Mouse (Mus musculus) embryonic fibroblast, embryonic 13.5 days (primary cell): ENCODE results near the gene Relb. TPM values are rescaled to one million over a fixed set of nuclear protein-coding genes. Genes with fewer than 3 reads are reported as not detected.
A peak's percentile ranks its signal among the peaks of the same experiment; 100 is the strongest.

ENCODE experiments used
- H3K27ac ChIP-seq: 2 replicates; pipeline ENCODE4 v1.5.1; 2012; ENCODE audit warnings: low read length, control low read depth, inconsistent platforms; ENCODE audit not compliant: insufficient read depth
- H3K4me1 ChIP-seq: 2 replicates; pipeline ENCODE4 v1.6.1; 2011; ENCODE audit warnings: low read length; ENCODE audit not compliant: control insufficient read depth, insufficient read depth
- H3K4me3 ChIP-seq: 2 replicates; pipeline ENCODE4 v1.5.1; 2011; ENCODE audit warnings: mild to moderate bottlenecking, control low read depth, low read length; ENCODE audit not compliant: insufficient read depth
- CTCF ChIP-seq: IDR thresholded peaks from 2 replicates; pipeline ENCODE4 v1.5.1; 2011; ENCODE audit warnings: mild to moderate bottlenecking, control low read depth, low read length, moderate library complexity, borderline replicate concordance; ENCODE audit not compliant: insufficient read depth
- POLR2A ChIP-seq: IDR thresholded peaks from 2 replicates; pipeline ENCODE4 v1.6.1; 2011; ENCODE audit warnings: low read depth, mild to moderate bottlenecking, control low read depth, low read length, moderate library complexity
- polyA plus RNA-seq: library from polyadenylated mRNA; stranded (reverse); fragments of >200 nt; gene quantifications from 2 replicates; pipeline ENCODE4 v1.2.4, GENCODE M21; 2011; ENCODE audit warnings: low read depth; ENCODE audit not compliant: missing spikeins, insufficient read length

The Relb gene
- polyA plus RNA-seq, 1 experiment = 15.4 TPM

GRCm38 (mm10) chr7:19633197-19633596 is 4.0 kb upstream of the Relb start:
- TF ChIP-seq CTCF (no peak), POLR2A (no peak)

DNA sequence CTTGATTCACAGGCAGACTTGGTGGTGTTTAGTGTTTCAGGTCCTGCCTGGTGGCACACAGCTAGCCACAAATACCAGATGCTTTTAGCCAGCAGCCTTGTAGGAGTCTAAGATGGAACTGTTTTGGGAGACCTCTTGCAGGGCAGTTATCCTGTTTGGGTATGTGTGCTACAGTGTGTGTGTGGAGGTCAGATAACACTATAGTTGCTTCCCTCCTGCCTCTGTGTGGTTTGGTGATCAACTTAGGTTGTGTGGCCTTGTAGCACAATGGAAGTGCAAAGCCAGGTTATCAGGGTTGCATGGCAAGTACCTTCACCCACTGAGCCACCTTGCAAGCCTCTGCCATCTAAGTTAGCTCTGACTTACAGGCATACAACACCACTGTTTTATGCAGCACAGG is 3.5 kb upstream of the Relb start:
- Histone ChIP-seq H3K27ac (no peak overlapping the region), H3K4me3 (no peak overlapping the region), H3K4me1 (no peaks in the 10 kb centered on the region)
- TF ChIP-seq CTCF (no peak), POLR2A (no peak)

More at GRCm38 (mm10) chr7:19633197-19633596, 4.0 kb upstream of the Relb start:
- H3K4me1 ChIP-seq = no peaks in the 10 kb centered on the region
- no peak overlapping the region for H3K27ac ChIP-seq
- no peak overlapping the region for H3K4me3 ChIP-seq

DNA sequence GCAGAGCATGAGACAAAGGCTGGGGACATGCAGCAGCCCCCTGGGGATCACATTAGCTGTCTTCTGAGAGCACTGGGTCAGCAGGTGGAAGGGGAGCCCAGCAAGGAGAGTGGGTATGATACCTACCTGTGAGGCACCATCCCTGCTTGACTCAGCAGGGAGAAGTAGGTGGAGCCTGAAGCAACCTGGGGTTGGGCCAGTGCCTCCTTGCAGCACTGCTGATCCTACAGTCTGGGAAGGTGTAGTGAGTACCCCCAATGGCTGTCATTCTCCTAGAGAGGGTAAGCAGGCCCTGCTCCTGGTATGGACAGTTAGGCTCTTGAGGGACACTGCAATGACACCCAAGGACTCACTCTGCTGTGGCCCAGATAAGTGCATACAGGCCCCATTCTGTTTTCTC is 3.0 kb upstream of the Relb start:
- Histone ChIP-seq H3K27ac (no peak overlapping the region), H3K4me1 (no peaks in the 10 kb centered on the region), H3K4me3 (no peak overlapping the region)
- TF ChIP-seq POLR2A = no peak
- TF ChIP-seq CTCF = no peak

DNA sequence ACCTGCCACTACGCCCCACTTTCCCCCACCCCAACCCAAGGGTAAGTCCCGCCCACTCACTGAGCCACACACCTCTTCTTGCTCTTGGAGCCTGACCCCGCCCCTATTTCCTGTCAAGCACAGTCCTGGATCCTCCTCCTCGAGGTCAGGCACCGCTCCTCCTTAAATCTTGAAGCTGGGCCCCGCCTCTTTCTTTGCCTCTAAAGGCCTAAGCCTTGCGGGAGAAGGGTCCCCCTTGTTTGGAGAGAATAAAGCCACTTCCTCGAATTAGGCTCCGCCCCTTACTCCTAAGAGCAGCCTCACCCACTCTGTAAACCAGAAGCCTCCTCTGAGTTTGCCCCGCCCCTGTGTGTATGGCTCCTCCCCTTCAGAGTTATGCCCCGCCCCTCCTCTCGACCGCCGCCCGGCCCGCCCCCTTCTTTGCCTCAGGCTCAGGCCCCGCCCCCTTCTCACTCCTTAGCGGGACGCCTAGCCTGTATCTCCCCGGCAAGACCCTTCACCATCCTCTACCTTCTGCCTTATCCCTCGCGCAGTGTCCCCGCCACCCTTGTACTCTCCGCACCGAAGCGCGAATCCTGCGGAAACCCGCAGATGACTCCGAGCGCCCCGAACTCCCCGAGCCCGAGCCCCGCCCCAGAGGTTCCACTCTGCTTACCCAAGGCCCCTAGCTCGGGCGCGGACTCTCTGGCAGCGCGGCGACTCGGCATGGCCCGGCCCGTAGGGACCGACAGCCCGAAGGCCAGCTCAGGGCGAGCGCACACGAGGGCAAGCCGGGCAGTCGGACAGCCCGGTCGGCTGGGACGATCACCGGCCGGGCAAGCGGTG is 490 bp downstream of the Relb start:
- Histone ChIP-seq H3K27ac (peak overlapping the region; percentile 80), H3K4me1 (no peaks in the 10 kb centered on the region), H3K4me3 (peak overlapping the region; percentile 62)
- peak; percentile 53 for TF ChIP-seq POLR2A
- TF ChIP-seq CTCF = no peak

DNA sequence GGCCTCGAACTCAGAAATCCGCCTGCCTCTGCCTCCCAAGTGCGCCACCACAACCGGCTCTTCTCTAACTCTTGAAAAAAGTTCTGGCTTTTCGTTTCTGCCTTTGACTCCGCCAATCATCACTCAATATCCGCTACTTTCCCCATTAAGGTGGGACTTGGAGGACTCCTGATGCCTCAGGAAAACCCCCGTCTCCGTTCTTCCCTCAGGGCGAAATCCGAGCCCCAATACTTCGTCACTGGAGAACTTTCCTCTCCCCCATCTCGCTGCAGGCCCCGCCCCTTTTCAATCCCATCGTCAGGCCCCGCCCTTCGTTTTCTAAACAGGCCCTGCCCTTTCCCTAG is 1.1 kb downstream of the Relb start:
- peak overlapping the region; percentile 36 for H3K4me3 ChIP-seq
- H3K27ac ChIP-seq = 0 out of 2 replicates have a peak overlapping the region, but pooled peaks have one; percentile 28
- no peaks in the 10 kb centered on the region for H3K4me1 ChIP-seq
- no peak for TF ChIP-seq CTCF
- peak; percentile 64 for TF ChIP-seq POLR2A

GRCm38 (mm10) chr7:19627721-19628120 is 1.5 kb downstream of the Relb start:
- no peak for TF ChIP-seq POLR2A
- no peak for TF ChIP-seq CTCF
- H3K4me3 ChIP-seq = peak overlapping the region; percentile 36; the same call in 1 of the 2 replicates
- no peaks in the 10 kb centered on the region for H3K4me1 ChIP-seq
- H3K27ac ChIP-seq = 0 out of 2 replicates have a peak overlapping the region, but pooled peaks have one; percentile 28

GRCm38 (mm10) chr7:19623433-19623832 is 5.8 kb downstream of the Relb start:
- H3K4me1 ChIP-seq = no peaks in the 10 kb centered on the region
- TF ChIP-seq POLR2A (no peak), CTCF (no peak)
- H3K4me3 ChIP-seq = no peak overlapping the region
- H3K27ac ChIP-seq = no peak overlapping the region

DNA sequence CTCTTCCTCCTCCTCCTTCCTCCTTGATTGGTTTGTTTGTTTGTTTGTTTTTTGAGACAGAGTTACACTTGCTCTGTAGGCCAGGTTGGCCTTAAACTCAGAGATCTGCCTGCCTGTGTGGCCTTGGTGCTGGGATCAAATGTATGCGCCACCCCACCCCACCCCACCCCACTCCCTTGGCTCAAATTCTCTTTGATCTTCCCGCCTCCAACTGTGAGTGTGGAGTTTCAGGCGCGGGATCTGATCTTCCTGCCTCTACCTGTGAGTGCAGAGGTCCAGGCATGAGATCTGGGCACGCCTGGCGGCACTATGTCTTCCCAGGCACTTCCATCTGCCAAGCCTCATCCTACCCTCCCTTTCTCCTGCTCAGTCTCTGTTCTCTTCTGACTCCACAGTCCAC is 7.0 kb downstream of the Relb start:
- Histone ChIP-seq H3K27ac (no peak overlapping the region), H3K4me1 (no peaks in the 10 kb centered on the region), H3K4me3 (no peak overlapping the region)
- TF ChIP-seq POLR2A (no peak), CTCF (no peak)

DNA sequence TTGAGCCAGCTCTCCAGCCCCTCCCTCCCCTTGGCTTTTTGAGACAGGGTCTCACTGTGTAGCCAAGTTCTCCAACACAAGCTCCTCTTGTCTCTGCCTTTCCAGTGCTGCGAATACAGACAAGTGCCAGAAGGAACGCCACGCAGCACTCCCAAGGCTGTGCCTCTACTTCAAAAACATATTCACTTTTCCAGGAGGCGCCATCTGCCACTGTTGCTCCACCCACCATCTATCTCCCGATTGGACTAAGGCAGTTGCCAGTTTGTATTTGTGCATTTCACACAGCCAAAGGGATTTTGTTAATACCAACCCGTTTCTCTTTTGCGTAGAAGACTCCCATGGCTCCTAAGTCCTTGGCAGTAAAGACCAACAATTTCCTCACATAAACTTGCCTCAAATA is 8.4 kb downstream of the Relb start:
- TF ChIP-seq POLR2A = no peak
- TF ChIP-seq CTCF = no peak
- no peak overlapping the region for H3K27ac ChIP-seq
- no peaks in the 10 kb centered on the region for H3K4me1 ChIP-seq
- H3K4me3 ChIP-seq = no peak overlapping the region

DNA sequence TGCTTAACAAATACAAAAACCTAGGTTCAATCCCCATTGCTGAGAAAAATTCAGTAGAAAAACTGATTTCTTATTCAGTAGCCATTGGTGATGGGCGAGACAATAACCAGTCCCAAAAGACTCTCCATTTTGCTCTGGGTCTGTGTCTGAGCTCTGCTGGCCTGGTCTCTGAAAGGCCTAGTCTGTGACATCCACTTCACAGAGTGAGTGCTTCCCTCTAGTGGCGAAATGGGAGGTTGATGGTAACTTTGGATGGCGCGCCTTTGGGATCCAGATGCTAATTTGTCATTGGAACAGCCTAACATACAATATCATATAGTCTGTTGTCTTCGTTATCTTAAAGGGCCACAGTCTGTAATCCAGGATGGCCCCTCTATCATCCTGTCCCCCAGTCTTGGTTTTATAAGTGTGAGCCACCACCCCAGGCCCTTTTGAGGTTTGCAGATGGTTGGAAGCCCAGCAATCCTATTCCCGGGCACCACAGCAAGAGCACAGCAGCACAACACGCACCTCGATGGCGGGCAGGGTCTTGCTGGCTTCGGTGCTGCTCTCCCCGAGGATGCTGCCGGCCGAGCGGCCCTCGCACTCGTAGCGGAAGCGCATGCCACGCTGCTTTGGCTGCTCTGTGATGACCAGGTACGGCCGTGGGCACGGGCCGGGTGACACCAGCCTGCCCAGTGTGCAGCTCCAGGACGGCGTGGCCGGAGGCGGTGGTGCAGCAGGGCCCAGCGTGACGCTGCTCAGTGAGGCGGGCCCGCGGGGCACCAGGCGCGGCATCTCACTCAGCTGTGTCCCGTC is 10.0 kb downstream of the Relb start:
- no peak overlapping the region for H3K27ac ChIP-seq

More for the DNA sequence above, 10.0 kb downstream of the Relb start:
- Histone ChIP-seq H3K4me3 (no peak overlapping the region), H3K4me1 (no peaks in the 10 kb centered on the region)
- TF ChIP-seq POLR2A (no peak), CTCF (peak; percentile 61; the same call in 1 of the 2 replicates)
